Mouse (Mus musculus): Measurements from ENCODE around the gene Anxa4. TPM values are rescaled to one million over a fixed set of nuclear protein-coding genes. Genes with fewer than 3 reads are reported as not detected.

The Anxa4 gene
- total and polyA plus RNA-seq, 2 experiments from 2014 or later: 23.7 to 26.1 TPM

DNA sequence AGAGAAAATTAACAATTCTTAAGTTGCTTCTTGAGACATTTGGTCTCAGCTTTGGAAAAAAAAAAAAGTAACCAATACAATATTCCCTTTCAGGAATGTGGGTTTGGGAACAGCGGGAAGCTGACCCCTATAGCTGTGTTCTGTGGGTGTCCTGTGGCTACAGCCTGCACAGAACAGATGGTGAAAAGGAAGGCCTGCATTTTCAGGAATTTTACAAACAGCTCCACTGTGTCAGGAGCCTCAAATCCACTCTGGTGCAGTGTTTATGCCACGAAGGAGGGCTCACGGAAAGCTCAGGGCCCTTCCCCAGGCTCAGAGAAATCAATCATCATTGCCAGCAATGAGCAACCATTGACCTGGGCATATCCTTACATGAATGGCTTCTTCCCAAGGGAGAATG, 21.5 kb upstream of the Anxa4 start:
- no peak overlapping the region for H3K4me3 ChIP-seq (ENCODE audit: low read depth, low read length)
- H3K27ac ChIP-seq (ENCODE audit: low read depth): no peak overlapping the region
- ATAC-seq (ENCODE audit: insufficient read depth, low read depth): no peak
- no peaks in the 10 kb centered on the region for H3K9me3 ChIP-seq (replicated peaks; ENCODE audit: control insufficient read depth, low read length)
- TF ChIP-seq EP300 (IDR thresholded peaks at IDR 0.05; ENCODE audit: low read depth): no peak
- H3K36me3 ChIP-seq (replicated peaks; ENCODE audit: control insufficient read depth, insufficient read depth, low read length): no peaks in the 10 kb centered on the region
- H3K4me2 ChIP-seq (ENCODE audit: low read depth, low read length): no peak overlapping the region
- no peaks in the 10 kb centered on the region for H3K27me3 ChIP-seq (ENCODE audit: control insufficient read depth, insufficient read depth, low read length)
- 65% methylated on average over 3 of the region's 3 CpGs for WGBS
- DNase-seq (ENCODE audit: low spot score): no peak
- no peak overlapping the region for H3K9ac ChIP-seq (replicated peaks; ENCODE audit: low read depth, low read length)
- H3K4me1 ChIP-seq (ENCODE audit: control insufficient read depth, insufficient read depth): no peaks in the 10 kb centered on the region

DNA sequence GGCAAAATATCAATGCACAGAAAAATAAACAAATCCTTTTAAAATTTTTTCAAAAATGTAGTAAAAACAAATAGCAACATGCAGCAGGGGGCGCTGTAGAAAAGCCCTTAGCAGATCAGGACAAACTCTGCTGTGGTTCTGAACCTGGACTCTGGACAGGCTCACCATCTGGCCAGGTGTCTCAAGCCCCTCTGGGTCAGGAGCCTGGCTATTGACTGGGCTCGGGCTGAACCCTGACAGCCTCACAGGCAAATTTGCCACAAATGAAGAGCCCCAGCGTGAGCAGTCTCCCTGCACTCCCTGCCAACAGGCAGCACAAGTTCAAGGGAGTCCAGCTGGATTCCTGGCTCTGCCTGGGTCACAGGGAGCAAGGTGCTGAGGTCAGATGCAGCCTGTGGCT, 20.0 kb upstream of the Anxa4 start:
- Histone ChIP-seq H3K4me1 (ENCODE audit: control insufficient read depth, insufficient read depth) (no peaks in the 10 kb centered on the region), H3K9ac (replicated peaks; ENCODE audit: low read depth, low read length) (no peak overlapping the region), H3K36me3 (replicated peaks; ENCODE audit: control insufficient read depth, insufficient read depth, low read length) (no peaks in the 10 kb centered on the region), H3K27ac (ENCODE audit: low read depth) (no peak overlapping the region), H3K4me3 (ENCODE audit: low read depth, low read length) (no peak overlapping the region), H3K9me3 (replicated peaks; ENCODE audit: control insufficient read depth, low read length) (no peaks in the 10 kb centered on the region), H3K27me3 (ENCODE audit: control insufficient read depth, insufficient read depth, low read length) (no peaks in the 10 kb centered on the region), H3K4me2 (ENCODE audit: low read depth, low read length) (no peak overlapping the region)
- DNase-seq (ENCODE audit: low spot score): no peak
- no peak for TF ChIP-seq EP300 (IDR thresholded peaks at IDR 0.05; ENCODE audit: low read depth)
- TF ChIP-seq CTCF (IDR thresholded peaks at IDR 0.05; ENCODE audit: low read depth): peak; percentile 59
- no peak for ATAC-seq (ENCODE audit: insufficient read depth, low read depth)
- 19% methylated on average over 3 of the region's 3 CpGs for WGBS

DNA sequence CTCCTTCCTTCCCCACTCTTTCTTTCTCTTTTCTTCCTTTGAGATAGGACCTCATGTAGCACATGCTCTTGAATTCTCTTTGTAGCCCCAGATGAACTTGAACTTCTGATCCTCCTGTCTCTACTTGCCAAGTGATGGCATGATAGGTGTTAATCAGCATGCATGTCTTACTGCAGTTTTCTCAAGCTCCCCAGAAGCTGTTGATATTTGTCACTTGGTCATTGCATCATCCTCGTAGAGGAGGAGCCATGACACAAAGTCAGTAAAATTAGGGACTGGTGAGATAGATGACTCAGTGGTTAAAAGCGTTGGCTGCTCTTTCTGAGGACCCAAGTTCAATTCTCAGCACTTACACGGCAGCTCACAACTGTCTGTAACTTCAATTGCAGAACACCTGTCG, 19.5 kb upstream of the Anxa4 start:
- no peaks in the 10 kb centered on the region for H3K4me1 ChIP-seq (ENCODE audit: control insufficient read depth, insufficient read depth)
- no peak for TF ChIP-seq CTCF (IDR thresholded peaks at IDR 0.05; ENCODE audit: low read depth)
- no peak for TF ChIP-seq EP300 (IDR thresholded peaks at IDR 0.05; ENCODE audit: low read depth)
- no peak overlapping the region for H3K27ac ChIP-seq (ENCODE audit: low read depth)
- no peak overlapping the region for H3K4me2 ChIP-seq (ENCODE audit: low read depth, low read length)
- no peaks in the 10 kb centered on the region for H3K27me3 ChIP-seq (ENCODE audit: control insufficient read depth, insufficient read depth, low read length)
- no peak overlapping the region for H3K4me3 ChIP-seq (ENCODE audit: low read depth, low read length)
- WGBS: 45% methylated on average over 4 of the region's 4 CpGs
- H3K9ac ChIP-seq (replicated peaks; ENCODE audit: low read depth, low read length): no peak overlapping the region
- H3K9me3 ChIP-seq (replicated peaks; ENCODE audit: control insufficient read depth, low read length): no peaks in the 10 kb centered on the region
- H3K36me3 ChIP-seq (replicated peaks; ENCODE audit: control insufficient read depth, insufficient read depth, low read length): no peaks in the 10 kb centered on the region
- ATAC-seq (ENCODE audit: insufficient read depth, low read depth): no peak
- no peak for DNase-seq (ENCODE audit: low spot score)

DNA sequence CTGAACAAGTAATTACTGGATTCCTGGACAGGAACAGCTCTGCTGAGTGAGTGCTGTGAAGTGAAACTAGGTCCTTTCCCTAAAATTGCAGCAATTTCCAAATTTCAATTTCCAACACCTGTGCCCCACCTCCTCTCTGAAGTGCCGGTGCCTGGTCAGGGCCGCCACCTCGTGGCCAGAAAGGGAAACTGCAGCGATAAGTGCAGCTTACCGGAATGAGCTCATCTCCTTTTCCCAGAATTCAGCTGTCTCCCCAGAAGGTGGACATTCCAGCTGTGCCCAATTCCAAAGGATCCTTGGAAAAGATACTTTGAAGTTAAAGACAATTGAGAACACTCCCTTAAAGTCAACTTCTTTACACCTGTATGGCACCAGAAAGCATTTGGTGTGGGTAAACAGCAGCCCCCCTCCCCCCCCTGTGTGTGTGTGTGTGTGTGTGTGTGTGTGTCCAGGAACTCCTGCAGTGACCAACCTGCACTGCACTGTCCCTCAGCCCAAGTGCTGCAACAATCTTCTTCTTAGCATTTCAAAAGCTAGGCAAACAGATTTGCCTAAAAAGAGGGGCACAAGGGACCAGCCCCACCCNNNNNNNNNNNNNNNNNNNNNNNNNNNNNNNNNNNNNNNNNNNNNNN, 13.2 kb upstream of the Anxa4 start:
- Histone ChIP-seq H3K27me3 (ENCODE audit: control insufficient read depth, insufficient read depth, low read length) (no peaks in the 10 kb centered on the region), H3K4me3 (ENCODE audit: low read depth, low read length) (no peak overlapping the region), H3K27ac (ENCODE audit: low read depth) (no peak overlapping the region), H3K9me3 (replicated peaks; ENCODE audit: control insufficient read depth, low read length) (no peaks in the 10 kb centered on the region), H3K4me2 (ENCODE audit: low read depth, low read length) (no peak overlapping the region), H3K36me3 (replicated peaks; ENCODE audit: control insufficient read depth, insufficient read depth, low read length) (no peaks in the 10 kb centered on the region), H3K9ac (replicated peaks; ENCODE audit: low read depth, low read length) (no peak overlapping the region), H3K4me1 (ENCODE audit: control insufficient read depth, insufficient read depth) (no peaks in the 10 kb centered on the region)
- WGBS: 2% methylated on average over 5 of the region's 5 CpGs
- ATAC-seq (ENCODE audit: insufficient read depth, low read depth) (peak; percentile 62), DNase-seq (ENCODE audit: low spot score) (peak; percentile 72)
- peak; percentile 96 for TF ChIP-seq CTCF (IDR thresholded peaks at IDR 0.05; ENCODE audit: low read depth)
- no peak for TF ChIP-seq EP300 (IDR thresholded peaks at IDR 0.05; ENCODE audit: low read depth)

DNA sequence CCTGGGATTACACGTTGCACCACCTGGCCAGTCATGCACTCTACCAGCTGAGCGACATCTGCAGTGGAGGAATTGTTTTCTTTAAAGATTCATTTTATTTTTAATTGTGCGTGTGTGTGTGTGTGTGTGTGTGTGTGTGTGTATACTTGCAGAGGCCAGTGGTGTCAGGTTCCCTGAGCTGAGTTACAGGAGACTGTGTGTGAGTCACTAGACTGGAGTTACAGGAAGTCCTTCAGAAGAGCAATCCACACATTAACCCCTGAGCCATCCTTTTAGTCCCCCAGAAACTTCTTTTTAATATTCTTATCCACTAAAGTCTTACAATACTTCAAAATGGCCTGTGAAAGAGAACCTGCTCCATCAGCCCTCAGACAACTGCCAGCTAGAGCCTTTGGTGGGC, 11.3 kb upstream of the Anxa4 start:
- DNase-seq (ENCODE audit: low spot score) (no peak), ATAC-seq (ENCODE audit: insufficient read depth, low read depth) (no peak)
- no peaks in the 10 kb centered on the region for H3K9me3 ChIP-seq (replicated peaks; ENCODE audit: control insufficient read depth, low read length)
- TF ChIP-seq CTCF (IDR thresholded peaks at IDR 0.05; ENCODE audit: low read depth) (no peak), EP300 (IDR thresholded peaks at IDR 0.05; ENCODE audit: low read depth) (no peak)
- H3K4me1 ChIP-seq (ENCODE audit: control insufficient read depth, insufficient read depth): no peaks in the 10 kb centered on the region
- WGBS: 73% methylated on average over 3 of the region's 3 CpGs
- H3K9ac ChIP-seq (replicated peaks; ENCODE audit: low read depth, low read length): no peak overlapping the region
- H3K4me3 ChIP-seq (ENCODE audit: low read depth, low read length): no peak overlapping the region
- no peak overlapping the region for H3K27ac ChIP-seq (ENCODE audit: low read depth)
- H3K36me3 ChIP-seq (replicated peaks; ENCODE audit: control insufficient read depth, insufficient read depth, low read length): no peaks in the 10 kb centered on the region
- no peaks in the 10 kb centered on the region for H3K27me3 ChIP-seq (ENCODE audit: control insufficient read depth, insufficient read depth, low read length)
- no peak overlapping the region for H3K4me2 ChIP-seq (ENCODE audit: low read depth, low read length)

DNA sequence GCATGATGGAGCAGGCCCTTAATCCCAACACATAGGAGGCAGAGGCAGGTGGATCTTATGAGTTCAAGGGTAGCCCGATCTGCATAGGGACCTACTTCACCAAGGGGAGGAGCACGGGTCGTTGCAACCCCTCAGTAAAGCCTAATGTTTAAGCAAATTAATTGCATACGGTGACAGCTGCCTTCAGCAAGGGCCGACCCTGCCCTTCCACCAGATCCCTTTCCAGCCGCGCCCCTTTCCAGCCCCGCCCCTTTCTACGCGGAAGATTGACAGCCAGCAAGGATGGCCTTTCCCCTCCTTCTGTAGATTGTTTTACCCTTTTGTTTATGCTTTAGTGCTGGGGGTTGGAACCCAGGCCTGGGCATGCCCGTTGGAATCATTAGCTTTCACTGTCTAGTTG, 8.0 kb upstream of the Anxa4 start:
- 0 out of 2 replicates have a peak, but pooled peaks cover 3% of the 10 kb centered on the region for H3K27me3 ChIP-seq (ENCODE audit: control insufficient read depth, insufficient read depth, low read length)
- no peak overlapping the region for H3K9ac ChIP-seq (replicated peaks; ENCODE audit: low read depth, low read length)
- H3K9me3 ChIP-seq (replicated peaks; ENCODE audit: control insufficient read depth, low read length): no peaks in the 10 kb centered on the region
- no peak overlapping the region for H3K27ac ChIP-seq (ENCODE audit: low read depth)
- DNase-seq (ENCODE audit: low spot score): no peak
- WGBS: 46% methylated on average over 11 of the region's 11 CpGs
- no peak overlapping the region for H3K4me2 ChIP-seq (ENCODE audit: low read depth, low read length)
- H3K4me3 ChIP-seq (ENCODE audit: low read depth, low read length): no peak overlapping the region
- H3K4me1 ChIP-seq (ENCODE audit: control insufficient read depth, insufficient read depth): no peaks in the 10 kb centered on the region
- no peak for ATAC-seq (ENCODE audit: insufficient read depth, low read depth)
- TF ChIP-seq CTCF (IDR thresholded peaks at IDR 0.05; ENCODE audit: low read depth): no peak
- no peak for TF ChIP-seq EP300 (IDR thresholded peaks at IDR 0.05; ENCODE audit: low read depth)
- H3K36me3 ChIP-seq (replicated peaks; ENCODE audit: control insufficient read depth, insufficient read depth, low read length): no peaks in the 10 kb centered on the region
